Mouse (Mus musculus): ENCODE measurements around the gene Pyroxd2. TPM values are rescaled to one million over a fixed set of nuclear protein-coding genes. Genes with fewer than 3 reads are reported as not detected.

The Pyroxd2 gene
- polyA plus RNA-seq, 1 experiment from 2014 or later = 1.7 TPM

GRCm38 (mm10) chr19:42741884-42742283, 10.7 kb downstream of the Pyroxd2 start:
- H3K4me1 ChIP-seq (ENCODE audit: control insufficient read depth, insufficient read depth, low read length) = peaks cover 9% of the 10 kb centered on the region; the same call in 1 of the 2 replicates
- H3K27me3 ChIP-seq (replicated peaks; ENCODE audit: control insufficient read depth, insufficient read depth, low read length) = no peaks in the 10 kb centered on the region
- H3K4me3 ChIP-seq (ENCODE audit: low read depth, low read length) = no peak overlapping the region
- H3K36me3 ChIP-seq (ENCODE audit: control insufficient read depth, insufficient read depth, low read length) = no peaks in the 10 kb centered on the region
- no peak overlapping the region for H3K4me2 ChIP-seq (ENCODE audit: low read length)
- H3K9ac ChIP-seq (ENCODE audit: low read length) = no peak overlapping the region
- H3K9me3 ChIP-seq (replicated peaks; ENCODE audit: control insufficient read depth, low read length) = no peaks in the 10 kb centered on the region
- no peak overlapping the region for H3K27ac ChIP-seq (ENCODE audit: low read depth, low read length)
- 78% methylated on average over 14 of the region's 14 CpGs for WGBS
- DNase-seq (ENCODE audit: low spot score) = no peak
- ATAC-seq = no peak

- 84% methylated on average over 8 of the region's 8 CpGs for whole genome bisulfite sequencing
- H3K9me3 ChIP-seq (replicated peaks; ENCODE audit: control insufficient read depth, low read length) = no peaks in the 10 kb centered on the region
- DNase-seq (ENCODE audit: low spot score) (no peak), ATAC-seq (no peak)
- no peaks in the 10 kb centered on the region for H3K27me3 ChIP-seq (replicated peaks; ENCODE audit: control insufficient read depth, insufficient read depth, low read length)
- no peak overlapping the region for H3K4me2 ChIP-seq (ENCODE audit: low read length)
- H3K4me1 ChIP-seq (ENCODE audit: control insufficient read depth, insufficient read depth, low read length) = peaks cover 7% of the 10 kb centered on the region; the same call in 1 of the 2 replicates
- no peak overlapping the region for H3K9ac ChIP-seq (ENCODE audit: low read length)
- H3K36me3 ChIP-seq (ENCODE audit: control insufficient read depth, insufficient read depth, low read length) = no peaks in the 10 kb centered on the region
- no peak overlapping the region for H3K27ac ChIP-seq (ENCODE audit: low read depth, low read length)
- no peak overlapping the region for H3K4me3 ChIP-seq (ENCODE audit: low read depth, low read length)
Observed at GRCm38 (mm10) chr19:42740163-42740899, 12.2 kb downstream of the Pyroxd2 start.

- H3K4me3 ChIP-seq (ENCODE audit: low read depth, low read length) = no peak overlapping the region
- 89% methylated on average over 6 of the region's 6 CpGs for WGBS
- H3K4me2 ChIP-seq (ENCODE audit: low read length) = no peak overlapping the region
- no peak for DNase-seq (ENCODE audit: low spot score)
- H3K36me3 ChIP-seq (ENCODE audit: control insufficient read depth, insufficient read depth, low read length) = no peaks in the 10 kb centered on the region
- H3K27ac ChIP-seq (ENCODE audit: low read depth, low read length) = no peak overlapping the region
- no peaks in the 10 kb centered on the region for H3K9me3 ChIP-seq (replicated peaks; ENCODE audit: control insufficient read depth, low read length)
- no peak overlapping the region for H3K9ac ChIP-seq (ENCODE audit: low read length)
- peaks cover 6% of the 10 kb centered on the region; the same call in 1 of the 2 replicates for H3K4me1 ChIP-seq (ENCODE audit: control insufficient read depth, insufficient read depth, low read length)
- no peak for ATAC-seq
- no peaks in the 10 kb centered on the region for H3K27me3 ChIP-seq (replicated peaks; ENCODE audit: control insufficient read depth, insufficient read depth, low read length)
Observed at GRCm38 (mm10) chr19:42739734-42740133, 12.8 kb downstream of the Pyroxd2 start.

GRCm38 (mm10) chr19:42737753-42738152, 14.8 kb downstream of the Pyroxd2 start:
- no peak overlapping the region for H3K27ac ChIP-seq (ENCODE audit: low read depth, low read length)
- ATAC-seq (no peak), DNase-seq (ENCODE audit: low spot score) (no peak)
- no peak overlapping the region for H3K9ac ChIP-seq (ENCODE audit: low read length)
- H3K9me3 ChIP-seq (replicated peaks; ENCODE audit: control insufficient read depth, low read length) = no peaks in the 10 kb centered on the region
- H3K4me2 ChIP-seq (ENCODE audit: low read length) = no peak overlapping the region
- no peaks in the 10 kb centered on the region for H3K4me1 ChIP-seq (ENCODE audit: control insufficient read depth, insufficient read depth, low read length)
- 68% methylated on average over 9 of the region's 9 CpGs for WGBS
- H3K27me3 ChIP-seq (replicated peaks; ENCODE audit: control insufficient read depth, insufficient read depth, low read length) = no peaks in the 10 kb centered on the region
- H3K4me3 ChIP-seq (ENCODE audit: low read depth, low read length) = no peak overlapping the region
- no peaks in the 10 kb centered on the region for H3K36me3 ChIP-seq (ENCODE audit: control insufficient read depth, insufficient read depth, low read length)

GRCm38 (mm10) chr19:42734982-42735381, 17.6 kb downstream of the Pyroxd2 start:
- Histone ChIP-seq H3K27me3 (replicated peaks; ENCODE audit: control insufficient read depth, insufficient read depth, low read length) (no peaks in the 10 kb centered on the region), H3K4me2 (ENCODE audit: low read length) (no peak overlapping the region), H3K9ac (ENCODE audit: low read length) (no peak overlapping the region), H3K27ac (ENCODE audit: low read depth, low read length) (no peak overlapping the region), H3K36me3 (ENCODE audit: control insufficient read depth, insufficient read depth, low read length) (no peaks in the 10 kb centered on the region), H3K4me1 (ENCODE audit: control insufficient read depth, insufficient read depth, low read length) (no peaks in the 10 kb centered on the region), H3K9me3 (replicated peaks; ENCODE audit: control insufficient read depth, low read length) (no peaks in the 10 kb centered on the region), H3K4me3 (ENCODE audit: low read depth, low read length) (no peak overlapping the region)
- WGBS = 86% methylated on average over 5 of the region's 5 CpGs
- ATAC-seq (no peak), DNase-seq (ENCODE audit: low spot score) (no peak)

GRCm38 (mm10) chr19:42727424-42727823, 25.2 kb downstream of the Pyroxd2 start:
- ATAC-seq (no peak), DNase-seq (ENCODE audit: low spot score) (no peak)
- Histone ChIP-seq H3K27me3 (replicated peaks; ENCODE audit: control insufficient read depth, insufficient read depth, low read length) (no peaks in the 10 kb centered on the region), H3K9me3 (replicated peaks; ENCODE audit: control insufficient read depth, low read length) (no peaks in the 10 kb centered on the region), H3K4me3 (ENCODE audit: low read depth, low read length) (no peak overlapping the region), H3K9ac (ENCODE audit: low read length) (no peak overlapping the region), H3K4me1 (ENCODE audit: control insufficient read depth, insufficient read depth, low read length) (no peaks in the 10 kb centered on the region; the same call in 1 of the 2 replicates), H3K27ac (ENCODE audit: low read depth, low read length) (no peak overlapping the region), H3K4me2 (ENCODE audit: low read length) (no peak overlapping the region), H3K36me3 (ENCODE audit: control insufficient read depth, insufficient read depth, low read length) (no peaks in the 10 kb centered on the region)
- WGBS = 89% methylated on average over 4 of the region's 4 CpGs

- no peaks in the 10 kb centered on the region; the same call in 1 of the 2 replicates for H3K4me1 ChIP-seq (ENCODE audit: control insufficient read depth, insufficient read depth, low read length)
- no peak overlapping the region for H3K4me2 ChIP-seq (ENCODE audit: low read length)
- H3K9me3 ChIP-seq (replicated peaks; ENCODE audit: control insufficient read depth, low read length) = no peaks in the 10 kb centered on the region
- H3K36me3 ChIP-seq (ENCODE audit: control insufficient read depth, insufficient read depth, low read length) = no peaks in the 10 kb centered on the region
- WGBS = 88% methylated on average over 10 of the region's 10 CpGs
- no peak overlapping the region for H3K27ac ChIP-seq (ENCODE audit: low read depth, low read length)
- H3K27me3 ChIP-seq (replicated peaks; ENCODE audit: control insufficient read depth, insufficient read depth, low read length) = no peaks in the 10 kb centered on the region
- no peak overlapping the region for H3K9ac ChIP-seq (ENCODE audit: low read length)
- ATAC-seq = no peak
- no peak overlapping the region for H3K4me3 ChIP-seq (ENCODE audit: low read depth, low read length)
- no peak for DNase-seq (ENCODE audit: low spot score)
Observed at GRCm38 (mm10) chr19:42726766-42727165, 25.8 kb downstream of the Pyroxd2 start.

GRCm38 (mm10) chr19:42725973-42726350, 26.6 kb downstream of the Pyroxd2 start:
- H3K4me2 ChIP-seq (ENCODE audit: low read length) = no peak overlapping the region
- ATAC-seq (no peak), DNase-seq (ENCODE audit: low spot score) (no peak)
- no peaks in the 10 kb centered on the region for H3K9me3 ChIP-seq (replicated peaks; ENCODE audit: control insufficient read depth, low read length)
- no peaks in the 10 kb centered on the region; the same call in 1 of the 2 replicates for H3K4me1 ChIP-seq (ENCODE audit: control insufficient read depth, insufficient read depth, low read length)
- 92% methylated on average over 3 of the region's 3 CpGs for WGBS
- H3K27me3 ChIP-seq (replicated peaks; ENCODE audit: control insufficient read depth, insufficient read depth, low read length) = no peaks in the 10 kb centered on the region
- H3K36me3 ChIP-seq (ENCODE audit: control insufficient read depth, insufficient read depth, low read length) = no peaks in the 10 kb centered on the region
- no peak overlapping the region for H3K27ac ChIP-seq (ENCODE audit: low read depth, low read length)
- H3K4me3 ChIP-seq (ENCODE audit: low read depth, low read length) = no peak overlapping the region
- no peak overlapping the region for H3K9ac ChIP-seq (ENCODE audit: low read length)
